Mouse (Mus musculus) right cerebral cortex, postnatal 14 days (tissue): ENCODE data around the gene Htr5a.

Source experiments
- DNase-seq: peaks from one replicate; pipeline ENCODE4 v3.0.0; 2022

Gene Htr5a

DNA sequence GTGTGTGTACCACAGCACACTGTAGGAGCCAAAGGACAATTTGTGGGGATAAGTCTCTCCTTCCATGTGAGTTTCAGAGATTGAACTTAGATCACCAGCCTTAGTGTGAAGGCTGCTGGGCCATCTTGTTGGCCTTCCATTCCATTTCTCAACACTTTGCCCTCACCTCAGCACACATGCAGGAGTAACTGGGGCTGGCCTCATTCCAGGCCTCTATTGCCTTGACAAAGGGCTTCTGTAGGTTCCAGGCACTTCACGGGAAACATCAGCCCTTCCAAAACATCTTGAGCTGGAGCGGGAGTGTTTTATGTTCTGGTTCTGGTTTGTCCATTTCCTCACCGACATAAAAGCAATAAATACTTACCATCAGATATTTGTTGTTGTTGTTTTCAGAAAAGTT, 54.0 kb downstream of the Htr5a start:
- no peak for DNase-seq

DNA sequence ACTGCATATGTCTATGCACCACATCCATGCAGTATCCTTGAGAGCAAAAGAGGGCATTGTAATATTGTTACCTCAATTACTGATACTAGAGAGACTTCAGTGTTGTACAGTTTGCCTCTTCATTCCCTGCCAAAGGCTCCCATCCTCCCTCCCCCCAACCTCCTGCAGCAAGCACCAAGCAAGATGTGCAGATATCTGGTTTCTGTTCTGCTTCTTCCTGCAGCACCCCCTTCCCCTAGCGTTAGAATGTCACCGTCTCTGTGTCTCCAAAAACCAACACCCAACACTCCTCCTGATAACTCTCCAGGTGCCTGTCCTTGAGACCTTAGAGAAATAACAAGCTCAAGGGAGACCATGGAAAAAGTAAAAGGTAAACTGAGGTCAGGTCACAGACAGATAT, 57.8 kb downstream of the Htr5a start:
- DNase-seq = no peak

DNA sequence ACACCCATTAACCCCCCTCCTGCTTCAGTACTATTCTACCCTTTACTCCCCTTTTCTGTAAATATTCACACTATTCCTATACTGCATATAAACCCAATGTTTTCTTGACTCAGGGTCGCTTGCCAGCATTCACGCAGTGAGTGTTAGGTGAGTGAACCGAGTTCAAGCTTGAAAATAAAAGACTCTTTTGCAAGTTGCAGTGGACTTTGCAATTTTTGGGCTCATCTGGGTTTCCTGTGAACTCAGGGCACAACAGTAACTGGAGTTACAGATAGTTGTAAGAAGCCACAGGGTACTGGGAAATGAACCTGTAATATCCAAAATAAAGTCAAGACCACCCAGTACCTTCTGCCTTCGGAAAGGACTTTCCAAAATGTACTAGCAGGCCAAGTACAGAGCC, 58.2 kb downstream of the Htr5a start:
- no peak for DNase-seq
